Mouse (Mus musculus) mature B cell (primary cell): Measurements from ENCODE around the gene Etnk1.
"Not testable (repeated sequence)": the region's sequence is repeated elsewhere in the genome, so short reads cannot be mapped to it uniquely, and the experiment has no call there.

Experiments used
- in situ Hi-C: fragments of 300-500 bp; cut with MboI; formaldehyde crosslinking; loops from 2 replicates; pipeline ENCODE4 v1.14.3; 2019

The Etnk1 gene

DNA sequence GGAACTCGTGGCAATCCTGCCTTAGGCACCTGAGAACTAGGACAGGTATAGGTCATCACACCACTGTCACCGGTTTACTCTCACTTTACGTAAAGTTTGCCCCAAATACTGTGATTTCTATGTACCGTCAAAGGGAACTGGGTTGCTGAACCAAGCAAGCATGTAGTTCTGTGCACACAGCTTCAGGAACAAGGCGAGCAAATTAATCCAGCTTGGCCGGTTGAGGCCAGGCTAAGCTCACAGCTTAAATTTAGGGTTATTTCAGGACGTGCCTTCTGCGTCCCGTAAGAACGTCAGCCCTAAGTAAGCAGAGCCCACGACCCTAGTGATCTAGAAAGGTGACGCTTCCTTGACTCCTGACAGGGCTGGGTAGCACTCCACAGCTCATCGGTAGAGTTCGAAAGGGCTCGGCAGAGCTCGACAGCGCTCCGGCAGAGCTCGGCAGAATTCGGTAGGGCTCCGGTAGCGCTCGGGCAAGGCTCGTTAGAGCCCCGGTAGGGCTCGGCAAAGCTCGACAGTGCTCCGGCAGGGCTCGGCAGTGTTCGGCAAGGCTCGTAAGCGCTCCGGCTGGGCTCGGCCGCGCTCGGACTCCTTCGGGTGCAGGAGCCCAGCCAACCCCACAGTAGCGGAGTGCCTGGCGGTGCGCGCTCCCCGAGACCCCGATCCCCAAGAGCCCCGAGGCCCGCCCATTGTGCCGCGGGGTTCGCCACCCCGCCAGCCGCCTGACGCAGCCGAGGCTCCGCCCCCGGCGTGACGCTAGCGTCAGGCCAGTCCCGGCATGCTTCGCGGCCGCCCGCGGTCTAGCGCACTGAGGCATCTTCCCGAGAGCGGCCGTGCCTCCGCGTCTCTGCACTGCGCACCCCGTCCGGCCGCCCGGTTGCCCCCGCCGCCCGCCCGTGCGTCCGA, at the start of gene Etnk1:
Gene Etnk1 (plus strand): TSS at position 770 of the 906 bp plus-strand sequence.
- in situ Hi-C loops, result loop anchor here (5.0 kb wide), 1 partner anchor 64 kb away; the partner anchor contains the start of gene C2cd5

GRCm38 (mm10) chr6:143119325-143119724, 47.7 kb upstream of the Etnk1 start:
- in situ Hi-C loops, result no loop called here

DNA sequence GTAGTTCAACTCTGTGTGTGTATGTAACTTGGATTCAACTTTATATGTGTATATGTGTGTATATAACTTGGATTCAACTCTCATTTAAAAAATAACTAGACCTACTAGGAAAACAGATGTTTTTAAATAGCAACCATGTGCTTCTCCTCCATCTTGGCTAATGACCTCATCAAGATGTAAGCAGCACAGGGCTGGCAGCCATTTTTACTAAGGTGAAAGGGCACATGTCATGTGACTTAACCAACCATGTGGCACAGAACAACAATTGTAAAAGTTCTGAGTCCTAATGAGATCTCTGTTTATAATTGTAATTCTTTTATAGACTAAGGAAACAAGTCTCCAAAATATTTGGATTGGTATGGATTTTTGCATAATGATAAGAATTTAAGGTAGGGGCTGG, 41.3 kb upstream of the Etnk1 start:
- in situ Hi-C loops, result no loop called here

DNA sequence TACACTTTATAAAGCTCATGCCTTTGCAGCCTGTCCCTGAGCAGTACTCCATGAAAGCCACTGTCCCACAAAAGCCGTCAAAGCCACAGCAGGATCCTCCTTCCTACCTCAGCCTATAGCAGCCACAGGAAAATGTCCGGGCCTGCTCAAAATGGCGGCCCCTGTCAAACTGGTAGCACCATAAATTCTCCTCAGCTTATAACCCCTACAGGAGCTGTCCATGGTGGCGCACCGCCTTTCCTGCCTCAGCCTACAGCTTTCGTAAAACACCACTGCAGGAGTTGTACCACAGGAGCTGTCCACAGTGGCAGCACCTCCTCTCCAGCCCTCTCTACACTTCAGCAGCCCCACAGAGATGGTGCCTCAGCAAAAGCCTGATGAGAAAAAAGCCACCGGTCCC, 37.6 kb upstream of the Etnk1 start:
- in situ Hi-C loops, result no loop called here

GRCm38 (mm10) chr6:143129952-143130351, 37.1 kb upstream of the Etnk1 start:
- in situ Hi-C loops, result no loop called here

DNA sequence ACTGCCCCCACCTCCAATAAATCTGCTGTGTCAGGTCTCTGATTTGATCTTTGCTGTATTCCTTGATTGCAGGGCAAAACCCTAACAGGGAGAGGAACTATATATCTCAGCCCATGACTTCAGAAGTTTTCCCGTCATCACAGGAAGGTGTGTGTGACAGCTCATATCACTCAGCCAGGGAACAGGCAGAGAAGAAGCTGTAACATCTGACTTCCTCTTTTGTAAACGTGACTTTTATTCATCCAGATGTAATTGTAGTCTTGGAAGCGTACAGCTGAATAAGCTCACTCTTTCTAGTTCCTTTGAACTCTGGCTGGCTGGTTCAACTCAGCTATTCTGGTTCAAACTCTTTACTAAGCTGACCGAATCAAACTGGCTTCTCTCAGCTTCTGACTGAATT, 36.6 kb upstream of the Etnk1 start:
- in situ Hi-C loops, result no loop called here

- in situ Hi-C loops, result no loop called here
Measured at GRCm38 (mm10) chr6:143131895-143132652, 34.9 kb upstream of the Etnk1 start.

GRCm38 (mm10) chr6:143133150-143133549, 33.9 kb upstream of the Etnk1 start:
- in situ Hi-C loops, result no loop called here

- in situ Hi-C loops, result no loop called here
Measured at GRCm38 (mm10) chr6:143135097-143135496, 31.9 kb upstream of the Etnk1 start.

DNA sequence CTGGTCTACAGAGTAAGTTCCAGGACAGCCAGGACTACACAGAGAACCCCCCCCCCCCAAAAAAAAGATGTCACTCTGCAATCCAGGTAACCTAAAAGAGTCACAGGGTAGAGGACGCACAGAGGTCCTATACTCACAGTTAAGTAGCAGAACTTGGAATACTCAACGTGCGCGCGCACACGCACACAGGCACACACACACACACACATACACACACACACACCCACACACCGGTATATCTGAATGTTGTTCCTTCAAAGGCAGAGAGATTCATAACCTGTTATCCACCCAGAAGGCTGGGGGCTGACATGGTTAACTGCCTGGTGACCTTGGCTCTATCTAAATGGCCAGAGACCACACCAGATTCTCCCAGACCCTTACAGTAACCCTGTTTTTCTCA, 30.3 kb upstream of the Etnk1 start:
- in situ Hi-C loops, result no loop called here

DNA sequence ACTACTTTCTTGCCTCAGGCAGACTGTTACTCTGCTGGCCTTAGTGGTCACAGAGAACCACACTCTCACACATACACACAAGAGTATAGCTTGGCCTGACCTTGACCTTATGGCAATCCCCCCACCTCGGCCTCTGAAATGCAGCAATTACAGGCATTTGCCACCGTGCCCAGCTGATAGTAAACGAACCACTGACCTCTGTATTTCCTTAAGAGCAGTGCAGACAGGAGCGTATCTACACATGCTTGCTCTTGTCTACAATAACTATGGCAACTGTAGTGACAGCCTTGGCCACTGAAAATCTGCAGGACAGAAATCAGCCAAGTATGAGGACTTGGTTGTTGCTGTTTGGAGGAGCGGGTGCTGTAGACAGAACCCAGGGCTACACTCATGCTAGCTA, 29.7 kb upstream of the Etnk1 start:
- in situ Hi-C loops, result no loop called here

GRCm38 (mm10) chr6:143139417-143139816, 27.6 kb upstream of the Etnk1 start:
- in situ Hi-C loops, result no loop called here

- in situ Hi-C loops, result no loop called here
Measured at GRCm38 (mm10) chr6:143140884-143141283, 26.1 kb upstream of the Etnk1 start.

GRCm38 (mm10) chr6:143141624-143142592, 25.1 kb upstream of the Etnk1 start:
- in situ Hi-C loops, result not testable (repeated sequence)

DNA sequence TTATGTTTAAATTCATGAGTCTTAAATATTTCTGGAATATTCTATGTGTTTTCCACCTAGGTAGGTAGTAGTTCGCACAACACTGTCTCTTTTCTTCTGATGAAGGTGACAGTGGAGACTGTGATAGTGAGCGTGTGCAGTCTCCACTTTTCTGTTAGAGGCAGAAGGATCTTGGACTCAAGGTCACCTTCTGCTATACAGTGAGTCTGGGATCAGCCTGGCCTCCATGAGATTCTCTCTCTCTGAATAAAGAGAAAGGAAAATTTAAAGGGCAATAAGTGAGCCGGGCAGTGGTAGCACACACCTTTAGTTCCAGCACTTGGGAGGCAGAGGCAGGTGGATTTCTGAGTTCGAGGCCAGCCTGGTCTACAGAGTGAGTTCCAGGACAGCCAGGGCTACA, 24.2 kb upstream of the Etnk1 start:
- in situ Hi-C loops, result no loop called here

GRCm38 (mm10) chr6:143143321-143143720, 23.7 kb upstream of the Etnk1 start:
- in situ Hi-C loops, result no loop called here

DNA sequence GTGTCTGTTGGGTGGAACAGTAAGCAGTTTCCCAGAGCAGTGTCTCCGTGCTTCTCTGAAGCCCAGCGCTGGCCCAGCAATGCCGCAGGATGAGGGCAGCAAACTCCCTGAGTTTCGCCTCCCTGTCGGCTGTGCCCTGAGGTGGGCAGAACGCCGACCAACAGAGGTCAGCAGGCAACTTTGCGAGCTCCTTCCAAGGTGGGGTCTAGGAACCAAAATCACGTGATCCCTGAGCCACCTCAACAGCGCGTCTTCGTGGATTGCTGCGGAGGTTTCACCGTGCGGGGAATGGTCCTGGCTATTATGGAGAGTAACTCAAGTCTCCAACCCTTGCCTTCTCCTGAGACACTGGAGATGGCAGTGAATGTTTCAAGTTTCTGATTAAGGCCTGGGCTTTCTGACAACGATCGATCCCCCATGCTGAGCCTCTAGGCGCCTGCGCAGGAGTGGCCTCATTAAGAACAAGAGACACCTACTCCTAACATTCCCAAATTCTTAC, 23.2 kb upstream of the Etnk1 start:
- in situ Hi-C loops, result no loop called here

DNA sequence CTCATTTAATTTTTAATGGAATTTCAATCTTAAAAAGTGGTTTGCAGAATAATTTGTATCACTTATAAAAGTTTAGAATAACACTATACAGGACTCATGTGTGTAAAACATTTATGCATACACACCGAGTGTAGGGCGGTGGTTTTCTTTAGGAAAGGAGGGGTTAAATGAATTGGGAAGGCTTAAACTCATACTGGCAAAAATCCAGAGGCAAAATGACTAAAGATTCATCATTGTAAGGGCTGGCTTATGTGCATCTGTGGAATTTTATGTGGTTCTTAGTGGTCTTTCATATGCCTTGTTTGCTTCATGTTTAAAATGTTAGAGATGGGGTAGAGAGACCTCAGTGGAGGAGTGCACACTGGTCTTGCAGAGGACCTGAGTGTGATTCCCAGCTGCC, 22.5 kb upstream of the Etnk1 start:
- in situ Hi-C loops, result no loop called here

DNA sequence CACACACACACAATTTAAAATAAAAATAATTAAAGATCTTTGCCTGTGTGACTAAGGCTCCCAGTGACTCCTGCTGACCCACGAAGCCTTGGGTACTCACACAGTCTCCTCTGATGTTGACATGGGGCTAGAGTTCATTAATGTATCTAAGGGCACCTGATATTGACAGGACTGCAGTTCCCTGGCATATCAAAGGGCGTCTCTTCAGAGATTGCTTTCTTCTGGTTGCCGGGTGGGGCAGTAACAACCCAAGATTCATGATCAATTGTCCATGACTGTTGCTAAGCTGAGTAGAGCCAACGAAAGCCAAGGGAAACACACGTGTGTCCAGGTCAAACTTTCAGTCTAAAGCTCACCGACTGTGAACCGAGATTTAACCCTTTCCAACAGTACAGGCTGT, 22.0 kb upstream of the Etnk1 start:
- in situ Hi-C loops, result no loop called here

DNA sequence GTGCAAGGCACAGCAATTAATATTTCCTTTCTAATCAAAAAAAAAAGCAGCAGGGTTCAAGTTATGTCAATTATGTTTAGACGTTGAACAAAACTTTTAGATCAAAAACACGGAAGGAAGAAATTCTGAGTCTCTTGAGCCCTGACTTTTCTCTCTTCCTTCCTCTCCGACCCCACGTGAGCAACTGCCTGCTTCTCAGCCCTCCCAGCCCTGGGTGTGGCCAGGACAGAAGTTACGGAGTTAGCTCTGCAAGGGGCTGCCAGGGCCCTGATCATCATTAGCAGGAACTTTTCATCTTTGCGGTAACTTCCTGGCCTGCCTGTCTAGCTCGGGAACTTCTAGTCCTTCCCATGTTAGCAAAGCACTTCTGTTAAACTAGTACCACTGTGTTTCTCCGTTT, 20.3 kb upstream of the Etnk1 start:
- in situ Hi-C loops, result no loop called here

GRCm38 (mm10) chr6:143148868-143149267, 18.2 kb upstream of the Etnk1 start:
- in situ Hi-C loops, result no loop called here
